Mouse (Mus musculus): ENCODE results near the gene Terf2. TPM values are rescaled to one million over a fixed set of nuclear protein-coding genes. Genes with fewer than 3 reads are reported as not detected.
"Not testable (repeated sequence)": the region's sequence is repeated elsewhere in the genome, so short reads cannot be mapped to it uniquely, and the experiment has no call there.

Terf2 gene
- polyA plus RNA-seq, 1 experiment from 2014 or later = 26.9 TPM

DNA sequence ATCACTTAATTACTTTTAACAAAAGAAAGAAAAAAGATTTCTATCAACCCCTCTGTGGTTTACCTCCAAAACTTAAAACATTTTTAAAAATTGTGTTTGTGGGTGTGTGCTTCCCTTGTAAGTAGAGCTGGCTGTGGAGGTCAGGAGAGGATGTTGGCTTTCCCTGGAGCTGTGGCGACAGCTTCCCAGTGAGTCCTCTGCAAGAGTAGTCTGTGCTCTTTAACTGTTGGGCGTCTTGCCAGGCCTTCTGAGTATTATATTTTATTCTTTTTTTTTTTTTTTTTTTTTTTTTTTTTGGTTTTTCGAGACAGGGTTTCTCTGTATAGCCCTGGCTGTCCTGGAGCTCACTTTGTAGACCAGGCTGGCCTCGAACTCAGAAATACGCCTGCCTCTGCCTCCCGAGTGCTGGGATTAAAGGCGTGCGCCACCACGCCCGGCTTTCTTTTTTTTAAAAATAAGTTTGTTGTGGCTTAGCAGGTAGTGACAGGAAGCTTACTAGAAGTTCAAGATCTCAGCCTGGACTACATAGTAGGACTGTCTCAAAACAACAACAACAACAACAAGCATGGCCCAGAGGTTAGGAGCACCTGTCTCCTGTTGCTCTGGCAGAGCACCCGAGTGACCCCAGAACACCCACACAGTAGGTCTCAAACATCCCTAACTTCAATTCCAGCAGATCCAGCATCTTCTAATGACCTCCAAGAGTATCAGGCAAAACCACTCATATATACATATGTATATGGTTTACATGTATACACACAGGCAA lies 15.2 kb upstream of the Terf2 start:
- Histone ChIP-seq H3K4me2 (replicated peaks) (no peak overlapping the region), H3K27me3 (no peaks in the 10 kb centered on the region), H3K36me3 (no peaks in the 10 kb centered on the region), H3K9me3 (no peaks in the 10 kb centered on the region), H3K27ac (no peak overlapping the region), H3K4me3 (replicated peaks) (no peak overlapping the region), H3K9ac (replicated peaks) (no peak overlapping the region), H3K4me1 (replicated peaks) (peaks cover 9% of the 10 kb centered on the region; the same call in 1 of the 2 replicates)
- ATAC-seq = no peak
- 95% methylated on average over 10 of the region's 11 CpGs for WGBS

DNA sequence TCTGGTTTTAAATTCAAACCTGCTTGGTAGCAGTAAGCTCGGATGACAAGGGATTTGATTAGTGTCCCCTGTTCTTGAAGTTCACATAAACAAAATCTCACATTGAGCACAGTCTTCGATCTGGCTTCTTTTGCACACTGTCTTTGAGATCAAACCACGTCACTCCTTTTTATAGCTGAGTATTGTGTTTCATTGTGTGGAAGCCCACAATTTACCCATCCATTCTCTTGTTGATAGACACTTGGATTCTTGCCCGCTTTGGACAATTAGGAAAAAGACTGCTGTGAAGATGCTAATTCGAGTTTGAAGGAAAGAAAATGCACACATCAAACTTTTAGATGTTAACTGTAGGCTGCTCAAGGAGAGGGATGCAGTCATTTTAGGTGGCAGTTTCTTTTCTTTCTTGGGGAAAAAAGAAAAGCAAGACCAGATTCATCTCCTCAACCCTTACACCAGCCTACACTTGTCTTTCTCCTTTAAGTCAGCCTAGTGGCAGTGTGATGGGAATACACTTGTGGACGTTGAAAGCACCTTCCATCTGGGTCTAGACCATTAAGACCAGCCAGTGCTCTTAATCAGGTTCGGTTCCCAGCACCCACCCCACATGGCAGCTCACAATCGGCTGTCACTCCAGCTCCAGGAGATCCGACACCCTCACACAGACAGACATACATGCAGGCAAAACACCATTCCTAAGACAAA lies 14.4 kb upstream of the Terf2 start:
- no peak overlapping the region for H3K4me3 ChIP-seq (replicated peaks)
- H3K27me3 ChIP-seq = no peaks in the 10 kb centered on the region
- no peak overlapping the region for H3K27ac ChIP-seq
- H3K9ac ChIP-seq (replicated peaks) = no peak overlapping the region
- no peaks in the 10 kb centered on the region for H3K9me3 ChIP-seq
- H3K4me1 ChIP-seq (replicated peaks) = peaks cover 9% of the 10 kb centered on the region; the same call in 1 of the 2 replicates
- H3K4me2 ChIP-seq (replicated peaks) = no peak overlapping the region
- no peak for ATAC-seq
- H3K36me3 ChIP-seq = no peaks in the 10 kb centered on the region
- WGBS = 71% methylated on average over 9 of the region's 9 CpGs

DNA sequence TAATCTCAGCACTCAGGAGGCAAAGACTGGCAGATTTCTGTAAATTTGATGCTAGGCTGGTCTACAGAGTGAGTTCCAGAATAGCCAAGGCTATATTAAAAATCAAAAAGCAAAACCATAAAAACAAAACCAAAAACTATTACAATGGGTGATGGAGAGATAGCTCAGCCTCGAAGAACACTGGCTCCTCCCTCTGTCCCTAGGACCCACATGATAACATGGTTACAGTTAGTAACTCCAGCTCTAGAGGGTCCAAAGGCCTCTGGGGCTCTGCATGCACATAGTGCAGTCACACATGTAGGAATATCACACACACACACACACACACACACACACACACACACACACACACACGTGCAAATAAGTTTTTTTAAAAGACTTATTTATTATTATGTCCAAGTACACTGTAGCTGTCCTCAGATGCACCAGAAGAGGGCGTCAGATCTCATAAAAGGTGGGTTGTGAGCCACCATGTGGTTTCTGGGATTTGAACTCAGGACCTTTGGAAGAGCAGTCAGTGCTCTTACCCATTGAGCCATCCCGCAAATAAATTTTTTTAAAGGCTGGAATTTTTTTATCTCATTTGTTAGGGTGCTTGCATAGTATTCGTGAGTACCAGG lies 13.6 kb upstream of the Terf2 start:
- H3K4me3 ChIP-seq (replicated peaks) = no peak overlapping the region
- H3K4me1 ChIP-seq (replicated peaks) = peaks cover 9% of the 10 kb centered on the region; the same call in 1 of the 2 replicates
- no peak overlapping the region for H3K4me2 ChIP-seq (replicated peaks)
- H3K27ac ChIP-seq = no peak overlapping the region
- no peaks in the 10 kb centered on the region for H3K27me3 ChIP-seq
- no peaks in the 10 kb centered on the region for H3K36me3 ChIP-seq
- H3K9me3 ChIP-seq = no peaks in the 10 kb centered on the region
- ATAC-seq = no peak
- no peak overlapping the region for H3K9ac ChIP-seq (replicated peaks)
- WGBS = 86% methylated on average over 5 of the region's 5 CpGs

DNA sequence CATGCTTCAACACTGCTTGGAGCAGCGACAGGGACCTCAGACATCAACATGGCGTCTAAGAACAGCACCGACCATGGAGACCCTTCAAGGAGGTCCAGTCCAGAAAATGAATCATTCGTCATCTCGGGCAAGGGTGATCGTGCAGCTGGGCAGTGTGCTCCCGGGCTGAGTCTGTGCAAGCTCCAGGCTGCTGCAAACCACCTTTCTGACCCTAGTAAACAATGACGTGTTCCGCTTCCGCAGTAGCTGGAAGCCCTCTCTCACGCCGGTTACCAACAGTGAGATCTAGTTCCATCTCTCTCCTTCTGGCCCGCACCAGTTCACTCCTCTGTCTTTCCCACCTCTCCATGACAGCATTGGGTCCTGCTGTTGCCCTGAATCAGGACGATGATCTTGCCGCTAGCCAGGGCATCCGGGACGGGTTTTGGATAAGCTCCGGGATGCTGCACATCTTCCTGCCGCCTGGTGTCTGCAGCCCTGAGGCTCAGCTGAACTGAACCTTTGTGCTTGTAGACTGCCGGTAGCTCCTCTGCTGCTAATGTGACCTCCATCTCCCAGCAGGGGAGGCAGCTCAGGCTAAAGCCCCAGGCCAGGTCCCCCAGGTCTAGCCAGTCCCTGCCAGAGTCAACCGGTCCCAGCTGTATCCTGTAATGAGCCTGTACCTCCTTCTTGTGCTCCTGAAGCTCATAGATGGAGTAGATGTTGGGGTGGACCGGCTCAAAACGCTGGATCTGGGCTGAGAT lies 12.8 kb upstream of the Terf2 start:
- 69% methylated on average over 23 of the region's 23 CpGs for WGBS
- H3K27ac ChIP-seq = no peak overlapping the region
- no peak for ATAC-seq

DNA sequence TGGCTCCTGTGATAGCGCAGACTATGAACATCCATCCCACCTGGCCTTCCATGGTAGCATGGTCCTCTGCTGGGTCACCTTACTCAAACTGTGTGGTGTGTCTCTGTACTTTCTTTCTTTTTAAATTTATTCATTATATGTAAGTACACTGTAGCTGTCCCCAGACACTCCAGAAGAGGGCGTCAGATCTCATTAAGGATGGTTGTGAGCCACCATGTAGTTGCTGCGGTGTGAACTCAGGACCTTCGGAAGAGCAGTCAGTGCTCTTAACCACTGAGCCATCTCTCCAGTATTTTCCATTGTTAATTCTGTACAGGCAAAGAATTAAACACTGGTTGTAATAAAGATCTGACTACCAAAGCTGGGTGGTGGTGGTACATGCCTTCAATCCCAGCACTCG lies 11.7 kb upstream of the Terf2 start:
- WGBS = 94% methylated on average over 5 of the region's 5 CpGs
- not testable (repeated sequence) for H3K27ac ChIP-seq; H3K4me1 ChIP-seq (replicated peaks); H3K4me2 ChIP-seq (replicated peaks); H3K36me3 ChIP-seq; H3K9ac ChIP-seq (replicated peaks); H3K9me3 ChIP-seq; ATAC-seq; H3K4me3 ChIP-seq (replicated peaks); H3K27me3 ChIP-seq

More for the DNA sequence above, 12.8 kb upstream of the Terf2 start:
- Histone ChIP-seq H3K4me3 (replicated peaks) (no peak overlapping the region), H3K9ac (replicated peaks) (no peak overlapping the region), H3K4me2 (replicated peaks) (no peak overlapping the region; the same call in 1 of the 2 replicates), H3K4me1 (replicated peaks) (peaks cover 4% of the 10 kb centered on the region; the same call in 1 of the 2 replicates), H3K27me3 (no peaks in the 10 kb centered on the region), H3K9me3 (no peaks in the 10 kb centered on the region), H3K36me3 (no peaks in the 10 kb centered on the region)

DNA sequence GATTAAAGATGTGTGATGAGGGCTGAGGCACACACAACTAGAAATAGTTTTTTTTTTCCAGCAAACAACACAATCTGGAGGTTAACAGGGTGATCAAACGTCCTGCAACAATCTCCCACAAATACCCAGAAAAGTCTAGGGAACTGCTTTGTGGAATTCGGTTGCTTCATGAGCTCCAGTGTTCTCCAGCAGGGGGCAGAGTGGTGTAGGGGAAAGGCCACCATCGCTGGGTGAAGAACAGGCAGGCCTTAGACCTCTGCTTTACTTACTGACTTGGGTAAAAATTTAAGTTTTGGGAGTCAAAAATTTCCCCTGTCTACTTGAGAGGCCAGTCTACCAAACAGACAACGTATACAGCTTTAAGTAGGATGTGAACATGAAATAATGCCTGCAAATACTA lies 8.2 kb upstream of the Terf2 start:
- no peak for ATAC-seq
- no peaks in the 10 kb centered on the region for H3K27me3 ChIP-seq
- 7% methylated on average over 4 of the region's 4 CpGs for WGBS
- no peaks in the 10 kb centered on the region for H3K9me3 ChIP-seq
- H3K4me2 ChIP-seq (replicated peaks) = no peak overlapping the region
- H3K4me1 ChIP-seq (replicated peaks) = no peaks in the 10 kb centered on the region
- no peaks in the 10 kb centered on the region for H3K36me3 ChIP-seq
- no peak overlapping the region for H3K27ac ChIP-seq
- H3K9ac ChIP-seq (replicated peaks) = no peak overlapping the region
- no peak overlapping the region for H3K4me3 ChIP-seq (replicated peaks)

DNA sequence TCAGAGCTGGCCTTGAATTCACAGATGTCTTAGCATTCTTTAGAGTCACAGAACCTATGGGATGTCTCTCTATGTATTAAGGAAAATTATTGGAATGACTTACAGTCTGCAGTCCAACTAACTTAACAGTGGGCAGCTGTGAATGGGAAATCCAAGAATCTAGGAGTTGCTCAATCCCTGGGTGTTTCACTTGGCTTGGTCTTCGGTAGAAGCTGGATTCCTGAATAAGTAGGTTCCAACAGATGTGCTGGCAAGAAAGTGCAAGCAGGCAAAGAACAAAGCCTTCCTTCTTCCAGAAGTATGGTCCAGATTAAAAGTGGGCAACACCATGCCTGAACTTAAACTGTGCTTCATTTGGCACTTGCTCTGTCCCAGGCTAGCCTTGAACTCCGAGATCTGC lies 4.3 kb upstream of the Terf2 start:
- H3K27ac ChIP-seq = no peak overlapping the region
- no peak overlapping the region for H3K4me2 ChIP-seq (replicated peaks)
- H3K9ac ChIP-seq (replicated peaks) = no peak overlapping the region
- peaks cover 3% of the 10 kb centered on the region; the same call in 1 of the 2 replicates for H3K4me1 ChIP-seq (replicated peaks)
- H3K27me3 ChIP-seq = no peaks in the 10 kb centered on the region
- no peaks in the 10 kb centered on the region for H3K9me3 ChIP-seq
- no peak overlapping the region for H3K4me3 ChIP-seq (replicated peaks)
- no peaks in the 10 kb centered on the region for H3K36me3 ChIP-seq
- ATAC-seq = no peak
- 77% methylated on average over 2 of the region's 2 CpGs for WGBS

DNA sequence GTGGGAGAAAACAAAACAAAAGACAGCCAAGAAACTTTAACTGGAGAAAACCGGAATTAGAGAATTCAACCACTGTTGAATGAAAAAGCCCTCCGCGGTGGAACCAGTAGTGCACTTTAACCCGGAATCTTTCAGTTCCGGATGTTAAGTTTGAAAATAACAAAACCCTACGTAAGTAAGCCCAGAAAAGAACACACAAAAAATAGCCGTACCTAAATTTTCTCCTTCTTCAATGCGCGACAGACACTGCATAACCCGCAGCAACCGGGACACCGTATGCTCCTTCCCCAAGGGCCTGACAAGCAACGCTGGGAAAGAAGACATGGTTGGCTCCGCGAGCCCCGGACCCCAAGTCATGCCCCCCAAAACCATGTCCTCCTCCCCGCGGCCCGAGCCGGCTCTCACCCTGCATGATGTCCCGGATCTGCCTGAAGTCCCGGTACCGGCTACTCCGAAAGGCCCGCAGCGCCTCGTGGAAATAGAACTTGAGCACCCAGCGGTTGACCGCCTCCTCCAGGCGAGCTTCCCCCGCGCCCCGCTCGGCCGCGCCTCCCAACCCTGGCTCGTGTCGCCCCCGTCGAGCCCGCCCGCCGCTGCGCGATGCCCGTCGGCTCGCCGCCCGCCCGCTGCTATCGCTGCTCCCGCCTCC lies 506 bp downstream of the Terf2 start:
- peak overlapping the region; percentile 89 for H3K27ac ChIP-seq
- ATAC-seq = peak; percentile 83; the same call in 1 of the 2 replicates
- under 1% methylated on average over 53 of the region's 53 CpGs for WGBS
- H3K4me3 ChIP-seq (replicated peaks) = peak overlapping the region; percentile 67
- H3K4me1 ChIP-seq (replicated peaks) = peaks cover 23% of the 10 kb centered on the region
- no peaks in the 10 kb centered on the region for H3K27me3 ChIP-seq
- H3K4me2 ChIP-seq (replicated peaks) = peak overlapping the region; percentile 63
- H3K9ac ChIP-seq (replicated peaks) = peak overlapping the region; percentile 90
- H3K36me3 ChIP-seq = peaks cover 15% of the 10 kb centered on the region
- H3K9me3 ChIP-seq = no peaks in the 10 kb centered on the region

DNA sequence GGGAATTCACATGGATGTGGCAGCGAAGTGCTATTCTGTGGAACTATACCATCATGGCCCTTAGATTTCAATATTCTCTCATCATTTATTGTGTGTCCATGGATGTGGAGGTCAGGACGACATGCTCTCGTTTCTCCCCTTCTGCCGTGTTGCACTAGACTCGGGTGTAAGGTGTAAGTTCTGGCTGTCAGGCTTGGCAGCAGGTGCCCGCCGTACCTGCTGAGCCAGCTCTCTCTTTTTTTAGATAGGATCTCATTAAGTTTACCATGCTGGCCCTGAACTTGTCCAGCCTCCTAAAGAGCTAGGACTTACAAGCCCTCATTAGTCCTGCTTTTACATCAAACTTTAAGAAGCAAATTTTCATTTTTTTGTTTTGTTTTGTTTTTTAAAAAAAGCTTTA lies 5.8 kb downstream of the Terf2 start:
- Histone ChIP-seq H3K36me3 (peaks cover 63% of the 10 kb centered on the region), H3K9me3 (no peaks in the 10 kb centered on the region)
- ATAC-seq = no peak

DNA sequence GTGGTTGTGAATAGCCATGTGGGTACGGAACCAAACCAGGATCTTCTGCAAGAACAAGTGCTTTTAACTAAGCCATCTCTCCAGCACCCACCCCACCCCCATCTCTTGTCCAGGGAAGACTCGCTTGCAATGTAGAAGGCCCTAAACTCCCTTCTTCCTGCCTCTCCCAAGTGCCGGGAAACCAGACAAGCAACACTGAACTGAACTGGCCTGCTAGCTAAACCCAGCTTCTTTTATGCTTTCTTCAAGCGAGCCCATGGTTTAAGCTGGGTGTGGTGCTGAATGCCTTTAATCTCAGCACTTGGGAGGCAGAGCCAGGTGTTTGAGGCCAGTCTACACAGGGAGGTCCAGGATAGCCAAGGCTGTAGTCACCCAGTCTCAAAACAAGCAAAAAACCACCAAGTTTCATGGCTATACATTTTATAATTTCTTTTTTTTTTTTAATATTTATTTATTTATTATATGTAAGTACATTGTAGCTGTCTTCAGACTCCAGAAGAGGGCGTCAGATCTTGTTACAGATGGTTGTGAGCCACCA lies 7.8 kb downstream of the Terf2 start:
- no peak for ATAC-seq
- Histone ChIP-seq H3K27ac (no peak overlapping the region), H3K36me3 (peaks cover 73% of the 10 kb centered on the region), H3K4me1 (replicated peaks) (no peaks in the 10 kb centered on the region), H3K9me3 (no peaks in the 10 kb centered on the region), H3K27me3 (no peaks in the 10 kb centered on the region), H3K9ac (replicated peaks) (no peak overlapping the region), H3K4me3 (replicated peaks) (no peak overlapping the region), H3K4me2 (replicated peaks) (no peak overlapping the region)
- WGBS = 96% methylated on average over 5 of the region's 5 CpGs

More for the DNA sequence above, 5.8 kb downstream of the Terf2 start:
- WGBS = 96% methylated on average over 7 of the region's 7 CpGs
- Histone ChIP-seq H3K4me3 (replicated peaks) (no peak overlapping the region), H3K4me2 (replicated peaks) (no peak overlapping the region), H3K27ac (no peak overlapping the region), H3K4me1 (replicated peaks) (peaks cover 19% of the 10 kb centered on the region), H3K27me3 (no peaks in the 10 kb centered on the region), H3K9ac (replicated peaks) (no peak overlapping the region)

DNA sequence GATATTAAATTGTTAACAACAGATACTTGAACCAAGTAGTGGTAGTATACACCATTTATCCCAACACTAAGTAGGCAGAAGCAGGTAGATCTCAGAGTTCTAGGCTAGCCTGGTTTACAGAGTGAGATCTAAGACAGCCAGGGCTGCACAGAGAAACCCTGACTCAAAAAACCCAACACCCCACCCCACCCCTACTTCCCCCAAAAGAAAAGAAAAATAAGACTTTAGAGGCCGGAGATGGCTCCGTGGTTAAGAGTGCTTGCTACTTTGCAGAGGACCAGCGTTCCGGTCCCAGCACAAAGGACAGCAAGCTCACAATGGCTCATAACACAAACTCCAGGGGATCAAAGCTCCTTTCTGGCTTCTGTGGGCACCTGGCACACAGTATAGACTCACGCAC lies 10.3 kb downstream of the Terf2 start:
- ATAC-seq = no peak
- Histone ChIP-seq H3K27me3 (no peaks in the 10 kb centered on the region), H3K9me3 (no peaks in the 10 kb centered on the region), H3K9ac (replicated peaks) (no peak overlapping the region), H3K4me2 (replicated peaks) (no peak overlapping the region), H3K36me3 (peaks cover 82% of the 10 kb centered on the region), H3K4me3 (replicated peaks) (no peak overlapping the region), H3K27ac (no peak overlapping the region), H3K4me1 (replicated peaks) (no peaks in the 10 kb centered on the region)
- WGBS = 100% methylated on average over 5 of the region's 5 CpGs

All from midbrain, embryonic 13.5 days (tissue).